Mouse (Mus musculus) ES-E14 (cell line): ENCODE results near the gene Polr1a.

Experiments
- HCFC1 ChIP-seq: IDR thresholded peaks from 2 replicates; pipeline ENCODE4 v1.6.1; 2012; ENCODE audit warnings: low read length, inconsistent platforms, borderline replicate concordance; ENCODE audit not compliant: insufficient read depth
- MAFK ChIP-seq: IDR thresholded peaks from 2 replicates; pipeline ENCODE4 v1.6.1; 2014; ENCODE audit warnings: mild to moderate bottlenecking, low read depth, low read length, inconsistent platforms; ENCODE audit not compliant: insufficient read depth

- no peak for TF ChIP-seq MAFK
- no peak for TF ChIP-seq HCFC1
Measured at GRCm38 (mm10) chr6:71989647-71990351, 80.9 kb downstream of the Polr1a start.
